Mouse (Mus musculus) forebrain, postnatal 0 days (tissue): ENCODE results near the gene Mok. TPM values are rescaled to one million over a fixed set of nuclear protein-coding genes. Genes with fewer than 3 reads are reported as not detected.
"Not testable (repeated sequence)": the region's sequence is repeated elsewhere in the genome, so short reads cannot be mapped to it uniquely, and the experiment has no call there.

ENCODE experiments used
- ATAC-seq: fragments of 200-750 bp; cut with Nextera tagmentation; 2 replicates; pipeline ENCODE4 v1.8.0; 2017; ENCODE audit warnings: mild to moderate bottlenecking, moderate library complexity
- DNase-seq: peaks from one replicate; pipeline ENCODE4 v3.0.0-alpha.2; 2015
- H3K27ac ChIP-seq: fragments of 300-500 bp; sonication (generic); 2 replicates; pipeline ENCODE4 v1.5.1; 2014; ENCODE audit warnings: low read depth, mild to moderate bottlenecking, antibody characterized with exemption, low read length, moderate library complexity, mixed read lengths
- H3K27me3 ChIP-seq: fragments of 300-500 bp; sonication (generic); 2 replicates; pipeline ENCODE4 v1.6.1; 2014; ENCODE audit warnings: mild to moderate bottlenecking, low read length, mixed read lengths; ENCODE audit not compliant: insufficient read depth
- H3K36me3 ChIP-seq: fragments of 300-500 bp; sonication (generic); 2 replicates; pipeline ENCODE4 v1.6.1; 2014; ENCODE audit warnings: mild to moderate bottlenecking, moderate library complexity; ENCODE audit not compliant: insufficient read depth
- H3K4me1 ChIP-seq: fragments of 300-500 bp; sonication (generic); 2 replicates; pipeline ENCODE4 v1.6.1; 2014; ENCODE audit warnings: antibody characterized with exemption; ENCODE audit not compliant: insufficient read depth
- H3K4me2 ChIP-seq: fragments of 300-500 bp; sonication (generic); 2 replicates; pipeline ENCODE4 v1.6.1; 2014; ENCODE audit warnings: low read depth, mild to moderate bottlenecking, moderate library complexity
- H3K4me3 ChIP-seq: fragments of 300-500 bp; sonication (generic); 2 replicates; pipeline ENCODE4 v1.5.1; 2014; ENCODE audit warnings: low read depth, low read length, mixed read lengths
- H3K9ac ChIP-seq: fragments of 300-500 bp; sonication (generic); 2 replicates; pipeline ENCODE4 v1.6.1; 2014; ENCODE audit warnings: mild to moderate bottlenecking
- H3K9me3 ChIP-seq: fragments of 300-500 bp; sonication (generic); 2 replicates; pipeline ENCODE4 v1.6.1; 2016; ENCODE audit warnings: low read length
- CTCF ChIP-seq: sonication (generic); IDR thresholded peaks from 2 replicates; pipeline ENCODE4 v1.5.1; 2016; ENCODE audit warnings: antibody characterized with exemption, control low read depth, low read depth
- WGBS: fragments of 180-500 bp; shearing (Covaris S2); extraction: QIAGEN DNeasy Blood & Tissue Kit; methylation state at CpG from one replicate; pipeline ENCODE4 v1.1.7; 2014; 5-methylcytosine and 5-hydroxymethylcytosine counted together
- polyA plus RNA-seq: library from polyadenylated mRNA; unstranded; fragments of >200 nt; fragmentation: Nextera tagmentation; extraction: Ambion mirVana; gene quantifications from 2 replicates; pipeline ENCODE4 v1.2.1, GENCODE M21; 2015
- total RNA-seq: library from RNA; depleted of rRNA; stranded (reverse); fragments of >200 nt; gene quantifications from 2 replicates; pipeline ENCODE4 v1.2.3, GENCODE M21; 2014

Gene Mok
- total and polyA plus RNA-seq, 2 experiments from 2014 or later = 20.5 to 20.6 TPM

GRCm38 (mm10) chr12:110875351-110875750, 34.6 kb upstream of the Mok start:
- no peak overlapping the region for H3K4me3 ChIP-seq

DNA sequence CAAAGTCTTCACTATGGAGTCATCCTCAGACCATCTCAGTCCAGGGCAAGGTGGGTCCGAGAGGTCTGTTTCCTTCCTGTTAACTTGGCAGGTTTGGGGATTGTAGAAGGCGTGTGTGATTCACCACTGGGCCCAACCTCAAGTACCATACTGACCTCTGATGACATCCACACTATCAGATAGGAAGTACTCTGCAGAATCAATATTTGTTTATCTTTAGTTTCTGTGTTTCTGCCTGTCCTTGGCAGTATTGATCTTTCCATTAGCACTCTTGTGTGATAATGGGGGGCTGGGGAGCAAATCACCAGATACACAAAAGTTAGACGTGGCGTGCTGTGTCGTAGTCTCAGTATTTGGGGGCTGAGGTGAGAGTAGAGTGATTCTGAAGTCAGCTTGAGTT, 30.5 kb upstream of the Mok start:
- Histone ChIP-seq H3K27me3 (no peaks in the 10 kb centered on the region), H3K9me3 (no peaks in the 10 kb centered on the region), H3K4me2 (no peak overlapping the region), H3K36me3 (peaks cover 81% of the 10 kb centered on the region), H3K27ac (no peak overlapping the region), H3K4me1 (no peaks in the 10 kb centered on the region), H3K9ac (no peak overlapping the region), H3K4me3 (no peak overlapping the region)
- TF ChIP-seq CTCF = no peak
- DNase-seq (no peak), ATAC-seq (no peak)
- 95% methylated on average over 5 of the region's 5 CpGs for WGBS

More at GRCm38 (mm10) chr12:110875351-110875750, 34.6 kb upstream of the Mok start:
- H3K4me2 ChIP-seq = no peak overlapping the region
- ATAC-seq = no peak
- no peaks in the 10 kb centered on the region for H3K9me3 ChIP-seq
- no peak for DNase-seq
- no peak overlapping the region for H3K27ac ChIP-seq
- 81% methylated on average over 2 of the region's 2 CpGs for WGBS
- no peak for TF ChIP-seq CTCF
- peaks cover 81% of the 10 kb centered on the region for H3K36me3 ChIP-seq
- no peaks in the 10 kb centered on the region for H3K4me1 ChIP-seq
- H3K9ac ChIP-seq = no peak overlapping the region
- no peaks in the 10 kb centered on the region for H3K27me3 ChIP-seq

- 88% methylated on average over 4 of the region's 4 CpGs for WGBS
- no peak for TF ChIP-seq CTCF
- no peaks in the 10 kb centered on the region for H3K27me3 ChIP-seq
- H3K4me3 ChIP-seq = no peak overlapping the region
- no peak for ATAC-seq
- H3K4me1 ChIP-seq = no peaks in the 10 kb centered on the region
- no peak for DNase-seq
- no peak overlapping the region for H3K9ac ChIP-seq
- no peak overlapping the region for H3K27ac ChIP-seq
- no peak overlapping the region for H3K4me2 ChIP-seq
- peaks cover 77% of the 10 kb centered on the region for H3K36me3 ChIP-seq
- no peaks in the 10 kb centered on the region for H3K9me3 ChIP-seq
Observed at GRCm38 (mm10) chr12:110870107-110870506, 29.4 kb upstream of the Mok start.

DNA sequence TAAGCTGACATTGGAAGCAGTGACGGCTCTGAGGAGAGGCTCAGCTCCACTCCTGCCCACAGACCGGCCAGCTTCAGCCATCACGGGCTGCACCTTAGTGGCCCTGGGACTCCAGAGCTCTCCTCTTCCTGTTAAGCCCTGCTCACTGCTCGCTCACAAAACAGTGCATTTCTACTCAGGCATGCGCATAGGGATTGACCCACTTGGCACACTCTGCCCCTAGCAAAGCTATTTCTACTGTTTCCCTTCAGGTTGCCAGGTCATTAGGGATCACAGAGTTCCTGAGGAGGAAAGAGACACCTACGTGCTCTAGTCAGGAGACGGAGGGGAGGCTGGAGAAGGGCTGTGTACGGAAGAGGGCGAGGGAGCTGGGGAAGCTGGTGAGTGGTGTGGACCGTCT, 25.2 kb upstream of the Mok start:
- ATAC-seq (no peak), DNase-seq (no peak)
- TF ChIP-seq CTCF = no peak
- Histone ChIP-seq H3K9me3 (no peaks in the 10 kb centered on the region), H3K36me3 (peaks cover 55% of the 10 kb centered on the region), H3K27me3 (no peaks in the 10 kb centered on the region), H3K4me2 (no peak overlapping the region), H3K4me3 (no peak overlapping the region), H3K9ac (no peak overlapping the region), H3K27ac (no peak overlapping the region), H3K4me1 (no peaks in the 10 kb centered on the region)
- 69% methylated on average over 10 of the region's 10 CpGs for WGBS

- 37% methylated on average over 6 of the region's 6 CpGs for WGBS
Observed at GRCm38 (mm10) chr12:110865571-110865970, 24.8 kb upstream of the Mok start.

DNA sequence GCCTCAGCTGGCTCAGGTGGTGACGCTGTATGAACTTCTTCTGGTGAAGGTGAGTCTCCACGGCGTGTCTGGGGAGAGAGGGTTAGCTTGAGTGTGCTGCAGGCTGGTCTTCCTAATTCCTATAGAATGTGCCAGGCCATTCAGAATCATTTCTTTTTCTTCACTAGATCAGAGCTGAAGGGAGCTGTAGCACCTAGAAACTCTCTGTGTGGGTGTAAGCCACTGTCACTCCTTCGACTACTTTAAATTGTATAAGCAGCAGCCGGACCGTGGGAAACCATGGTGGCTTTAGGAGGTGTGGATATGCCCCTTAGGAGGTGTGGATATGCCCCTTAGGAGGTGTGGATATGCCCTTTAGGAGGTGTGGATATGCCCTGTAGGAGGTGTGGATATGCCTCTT, 23.3 kb upstream of the Mok start:
- 95% methylated on average over 6 of the region's 6 CpGs for WGBS
- Histone ChIP-seq H3K4me3 (no peak overlapping the region), H3K4me1 (no peaks in the 10 kb centered on the region), H3K27ac (no peak overlapping the region), H3K27me3 (no peaks in the 10 kb centered on the region), H3K36me3 (peaks cover 41% of the 10 kb centered on the region), H3K9me3 (no peaks in the 10 kb centered on the region), H3K9ac (no peak overlapping the region), H3K4me2 (no peak overlapping the region)
- no peak for TF ChIP-seq CTCF
- ATAC-seq (no peak), DNase-seq (no peak)

More at GRCm38 (mm10) chr12:110865571-110865970, 24.8 kb upstream of the Mok start:
- H3K27me3 ChIP-seq = no peaks in the 10 kb centered on the region
- H3K9ac ChIP-seq = no peak overlapping the region
- DNase-seq (no peak), ATAC-seq (no peak)
- H3K36me3 ChIP-seq = peaks cover 53% of the 10 kb centered on the region
- no peak overlapping the region for H3K4me3 ChIP-seq
- H3K27ac ChIP-seq = no peak overlapping the region
- no peaks in the 10 kb centered on the region for H3K4me1 ChIP-seq
- no peak for TF ChIP-seq CTCF
- H3K9me3 ChIP-seq = no peaks in the 10 kb centered on the region
- H3K4me2 ChIP-seq = no peak overlapping the region

DNA sequence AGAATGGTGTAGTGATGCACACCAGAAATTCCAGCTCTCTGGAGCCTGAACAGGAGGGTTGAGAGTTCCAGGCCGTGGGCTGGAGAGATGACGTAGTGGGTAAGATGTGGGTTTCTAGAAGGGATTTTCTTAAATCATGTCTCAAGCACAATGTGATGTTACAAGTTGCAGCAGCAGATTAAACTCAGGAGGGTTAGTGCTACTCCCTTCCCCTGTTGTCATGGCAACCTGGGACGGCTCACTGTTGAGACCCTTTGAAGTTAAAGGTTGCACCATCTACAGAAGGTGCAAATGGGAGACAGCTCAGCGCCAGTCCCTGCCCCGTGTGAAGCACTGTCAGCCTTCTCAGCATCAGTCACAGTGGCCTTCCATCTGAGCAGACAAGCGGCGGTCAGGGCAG, 20.5 kb upstream of the Mok start:
- H3K4me3 ChIP-seq = no peak overlapping the region
- H3K9me3 ChIP-seq = no peaks in the 10 kb centered on the region
- WGBS = 50% methylated on average over 7 of the region's 7 CpGs
- H3K36me3 ChIP-seq = peaks cover 22% of the 10 kb centered on the region
- ATAC-seq (no peak; the same call in 1 of the 2 replicates), DNase-seq (no peak)
- H3K27ac ChIP-seq = no peak overlapping the region
- TF ChIP-seq CTCF = no peak
- H3K27me3 ChIP-seq = no peaks in the 10 kb centered on the region
- no peak overlapping the region for H3K9ac ChIP-seq
- H3K4me1 ChIP-seq = no peaks in the 10 kb centered on the region
- no peak overlapping the region for H3K4me2 ChIP-seq

- Histone ChIP-seq H3K9ac (no peak overlapping the region), H3K9me3 (no peaks in the 10 kb centered on the region), H3K36me3 (peaks cover 30% of the 10 kb centered on the region), H3K27me3 (no peaks in the 10 kb centered on the region), H3K4me3 (no peak overlapping the region), H3K4me2 (no peak overlapping the region), H3K27ac (no peak overlapping the region), H3K4me1 (no peaks in the 10 kb centered on the region)
- DNase-seq (no peak), ATAC-seq (no peak)
- TF ChIP-seq CTCF = no peak
Observed at GRCm38 (mm10) chr12:110860293-110860692, 19.6 kb upstream of the Mok start.

GRCm38 (mm10) chr12:110858681-110859080, 17.9 kb upstream of the Mok start:
- H3K4me2 ChIP-seq, H3K27me3 ChIP-seq, ATAC-seq, H3K9ac ChIP-seq, H3K4me1 ChIP-seq, DNase-seq, H3K27ac ChIP-seq, H3K4me3 ChIP-seq, H3K9me3 ChIP-seq: not testable (repeated sequence)
- H3K36me3 ChIP-seq = peaks cover 25% of the 10 kb centered on the region
- WGBS = 98% methylated on average over 15 of the region's 15 CpGs
